Mouse (Mus musculus) urinary bladder, adult 2 months (tissue): ENCODE measurements at regions not wholly inside any gene's neighbourhood (a gene's known extent, or its start where the extent isn't known, plus 50 kb on each side); places are given as distances from the start of the nearest gene placed in this dataset.

Source experiments
- DNase-seq: peaks from one replicate; pipeline ENCODE4 v3.0.0; 2022; ENCODE audit warnings: low spot score

DNA sequence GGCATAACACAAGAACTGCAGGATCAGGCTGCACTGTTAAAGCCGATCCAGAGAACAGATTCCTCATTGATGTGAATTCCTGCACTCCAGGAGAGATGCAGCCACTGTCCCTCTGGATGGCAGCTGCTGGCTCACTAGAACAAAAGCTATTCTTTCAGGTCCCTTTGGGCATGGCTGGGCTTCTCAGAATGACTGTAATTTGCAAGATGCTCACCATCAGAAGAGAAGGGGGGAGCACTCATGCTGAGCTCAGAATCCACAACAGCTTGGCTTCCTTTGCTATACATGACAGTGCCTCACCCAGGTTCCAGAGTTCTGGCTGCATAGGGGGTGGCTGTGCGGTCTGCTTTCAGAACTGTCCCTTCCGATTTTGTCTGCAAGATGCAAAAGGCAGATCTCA, 57.8 kb upstream of the Chd6 start:
- no peak for DNase-seq

GRCm38 (mm10) chr2:161165495-161165894, 56.6 kb upstream of the Chd6 start:
- DNase-seq: no peak

- no peak for DNase-seq
Measured at GRCm38 (mm10) chr2:161164320-161164719, 55.4 kb upstream of the Chd6 start.
